Mouse (Mus musculus): Measurements from ENCODE around the gene Zc3h4.

DNA sequence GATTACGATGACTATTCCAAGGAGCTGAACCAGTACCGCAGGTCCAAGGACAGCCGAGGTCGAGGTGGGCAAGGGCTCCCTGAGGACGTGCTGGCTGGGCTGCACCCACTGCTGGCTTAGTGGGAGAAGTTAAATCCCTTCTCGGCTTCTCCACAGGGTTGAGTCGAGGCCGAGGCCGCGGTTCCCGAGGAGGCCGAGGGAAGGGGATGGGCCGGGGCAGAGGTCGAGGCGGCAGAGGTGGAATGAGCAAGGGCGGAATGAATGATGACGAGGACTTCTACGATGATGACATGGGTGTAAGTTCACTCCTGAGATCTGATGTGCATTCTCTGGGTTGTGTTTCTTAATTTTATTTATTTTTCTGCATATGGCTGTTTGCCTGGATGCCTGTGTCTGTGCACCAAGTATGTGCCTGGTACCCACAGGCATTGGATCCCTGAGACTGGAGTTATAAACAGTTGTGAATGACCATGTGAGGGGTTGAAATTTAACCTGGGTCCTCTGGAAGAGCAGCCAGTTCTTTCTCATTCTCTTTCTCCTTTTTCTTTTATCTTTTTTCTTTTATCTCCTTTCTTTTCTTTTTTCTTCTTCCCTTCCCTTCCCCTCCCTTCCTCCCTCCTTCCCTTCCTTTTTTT, 21.6 kb downstream of the Zc3h4 start:
- TF ChIP-seq GATA1 (IDR thresholded peaks at IDR 0.05; ENCODE audit: low read length) (no peak), TAL1 (IDR thresholded peaks at IDR 0.05; ENCODE audit: low read length) (no peak)

Data from erythroblast, embryonic 14.5 days (primary cell).